Mouse (Mus musculus): ENCODE measurements around the gene Gpsm1. TPM values are rescaled to one million over a fixed set of nuclear protein-coding genes. Genes with fewer than 3 reads are reported as not detected.

The Gpsm1 gene
- 19.9 and 29.3 TPM in 2 replicates for total RNA-seq (2017)

GRCm38 (mm10) chr2:26315072-26315924 lies at the start of gene Gpsm1:
Gene Gpsm1, plus strand, starts transcription at chr2:26315515.
- ATAC-seq (replicated peaks in 1 of 2; ENCODE audit: insufficient read depth in 1 of 2, low FRiP score in 2 of 2, low TSS enrichment in 1 of 2, low read depth in 1 of 2, poor library complexity in 2 of 2, severe bottlenecking in 2 of 2) = peak; percentile 8 to 44; a peak in 2 of 4 replicates

DNA sequence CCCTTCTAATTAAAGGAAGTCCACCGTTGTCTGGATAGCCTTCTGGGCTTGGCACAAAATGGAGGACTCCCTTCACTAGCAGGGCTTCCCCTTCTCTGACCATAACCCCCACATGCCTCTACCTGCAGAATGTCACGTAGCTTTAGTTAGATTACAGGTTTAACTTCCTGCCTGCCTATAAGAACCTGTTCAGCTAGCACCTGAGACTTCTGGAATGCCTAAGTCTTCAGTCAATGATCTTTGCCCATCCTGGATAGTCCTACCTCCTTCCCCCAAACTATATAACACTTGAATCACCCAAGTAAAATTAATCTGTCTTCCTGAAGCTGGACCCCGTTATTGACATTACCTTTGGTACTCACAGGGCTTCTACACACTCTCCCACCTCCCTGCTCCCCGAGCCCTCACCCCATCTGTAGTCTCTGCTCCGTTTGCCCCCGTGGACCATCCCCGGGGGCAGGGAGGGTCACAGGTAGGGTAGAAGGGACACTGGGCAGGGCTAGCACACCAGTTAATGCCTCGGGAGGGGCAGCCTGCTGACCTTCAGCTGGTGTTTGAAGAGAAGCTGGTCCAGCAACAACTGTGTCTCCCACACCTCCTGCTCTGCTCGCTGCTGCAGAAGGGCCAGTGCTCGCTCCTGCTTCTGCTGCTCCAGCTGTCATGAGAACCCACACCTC lies 49.1 kb upstream of the Gpsm1 start:
- no peak for ATAC-seq (replicated peaks in 1 of 2; ENCODE audit: insufficient read depth in 1 of 2, low FRiP score in 2 of 2, low TSS enrichment in 1 of 2, low read depth in 1 of 2, poor library complexity in 2 of 2, severe bottlenecking in 2 of 2)

DNA sequence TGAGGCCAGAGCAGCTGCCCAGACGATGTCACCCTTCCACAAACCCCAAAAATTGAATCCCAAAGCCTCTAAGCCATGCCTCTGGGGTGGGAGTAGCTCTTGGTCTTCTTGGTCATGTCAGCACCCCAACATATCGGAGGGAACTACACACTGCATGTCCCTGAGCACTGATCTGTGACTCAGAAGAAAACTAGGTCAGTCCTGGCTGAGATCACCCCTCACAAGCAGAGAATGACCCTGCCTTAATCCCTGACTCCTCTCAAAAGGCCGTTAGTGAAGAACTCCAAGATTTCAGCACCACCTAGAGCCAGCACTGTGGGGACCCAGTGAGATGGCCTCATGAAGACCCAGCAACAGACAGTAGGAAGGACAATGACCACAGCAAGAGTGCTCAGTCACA lies 47.1 kb upstream of the Gpsm1 start:
- ATAC-seq (replicated peaks in 1 of 2; ENCODE audit: insufficient read depth in 1 of 2, low FRiP score in 2 of 2, low TSS enrichment in 1 of 2, low read depth in 1 of 2, poor library complexity in 2 of 2, severe bottlenecking in 2 of 2) = no peak

DNA sequence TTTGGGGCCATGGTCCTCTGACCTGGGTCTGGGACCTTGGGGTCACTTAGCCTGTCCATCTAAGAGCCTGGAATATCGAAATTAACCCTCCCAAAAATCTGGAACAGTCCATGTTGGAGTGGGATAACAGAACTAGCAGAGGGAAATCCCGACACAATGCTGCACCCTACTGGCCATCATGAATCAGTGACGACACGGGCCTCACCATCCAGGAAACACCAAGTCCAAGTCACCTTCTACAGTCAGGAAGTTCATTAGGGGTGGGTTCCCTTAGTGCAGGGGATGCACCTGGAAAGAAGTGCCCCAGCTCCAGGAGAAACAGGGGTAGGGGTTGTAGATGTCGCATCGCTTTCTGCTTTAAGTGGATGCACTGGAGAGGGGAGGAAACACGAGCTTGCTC lies 41.7 kb upstream of the Gpsm1 start:
- no peak; a peak in 2 of 4 replicates for ATAC-seq (replicated peaks in 1 of 2; ENCODE audit: insufficient read depth in 1 of 2, low FRiP score in 2 of 2, low TSS enrichment in 1 of 2, low read depth in 1 of 2, poor library complexity in 2 of 2, severe bottlenecking in 2 of 2)

DNA sequence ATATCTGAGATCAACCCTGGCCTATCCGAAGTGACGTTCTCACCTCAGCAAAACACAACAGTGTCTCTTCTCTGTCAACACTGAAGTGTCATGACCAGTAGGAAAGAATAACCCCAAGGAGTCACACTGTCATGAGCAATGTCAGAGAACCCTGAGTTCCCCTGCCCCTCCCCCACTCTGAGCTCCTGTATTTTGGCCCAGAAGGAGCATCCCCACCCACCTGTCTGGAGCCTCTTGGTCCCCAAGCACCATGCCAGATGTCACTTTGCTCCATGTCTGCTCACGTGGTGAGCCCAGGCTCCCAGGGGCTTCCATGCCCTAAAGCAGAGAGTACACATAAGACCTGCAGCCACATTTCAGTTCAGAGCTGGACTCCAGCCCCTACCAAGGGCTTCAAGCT lies 35.6 kb upstream of the Gpsm1 start:
- ATAC-seq (replicated peaks in 1 of 2; ENCODE audit: insufficient read depth in 1 of 2, low FRiP score in 2 of 2, low TSS enrichment in 1 of 2, low read depth in 1 of 2, poor library complexity in 2 of 2, severe bottlenecking in 2 of 2) = no peak

GRCm38 (mm10) chr2:26280594-26280993 lies 34.7 kb upstream of the Gpsm1 start:
- no peak for ATAC-seq (replicated peaks in 1 of 2; ENCODE audit: insufficient read depth in 1 of 2, low FRiP score in 2 of 2, low TSS enrichment in 1 of 2, low read depth in 1 of 2, poor library complexity in 2 of 2, severe bottlenecking in 2 of 2)

GRCm38 (mm10) chr2:26285804-26286203 lies 29.5 kb upstream of the Gpsm1 start:
- ATAC-seq (replicated peaks in 1 of 2; ENCODE audit: insufficient read depth in 1 of 2, low FRiP score in 2 of 2, low TSS enrichment in 1 of 2, low read depth in 1 of 2, poor library complexity in 2 of 2, severe bottlenecking in 2 of 2) = no peak

DNA sequence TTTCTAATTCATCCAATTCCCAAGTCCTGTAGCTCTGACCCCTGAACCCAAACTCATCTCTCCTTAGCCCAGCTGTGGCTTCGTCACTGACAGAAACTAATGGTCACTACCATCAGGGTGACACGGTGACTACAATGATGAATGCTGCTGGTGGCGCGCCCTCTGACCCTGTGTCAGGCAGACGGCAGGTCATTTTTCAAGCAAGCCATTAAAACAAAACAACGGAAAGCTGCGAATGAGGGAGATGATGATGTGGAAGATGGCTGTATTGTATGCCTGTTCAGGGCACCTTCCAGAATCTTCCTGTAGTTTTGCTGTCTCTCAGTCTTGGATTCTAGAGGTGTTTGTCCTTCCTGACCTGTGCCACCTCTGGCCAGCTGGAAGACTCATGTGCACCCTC lies 28.9 kb upstream of the Gpsm1 start:
- no peak for ATAC-seq (replicated peaks in 1 of 2; ENCODE audit: insufficient read depth in 1 of 2, low FRiP score in 2 of 2, low TSS enrichment in 1 of 2, low read depth in 1 of 2, poor library complexity in 2 of 2, severe bottlenecking in 2 of 2)

- no peak for ATAC-seq (replicated peaks in 1 of 2; ENCODE audit: insufficient read depth in 1 of 2, low FRiP score in 2 of 2, low TSS enrichment in 1 of 2, low read depth in 1 of 2, poor library complexity in 2 of 2, severe bottlenecking in 2 of 2)
Observed at GRCm38 (mm10) chr2:26290133-26290532, 25.2 kb upstream of the Gpsm1 start.

- no peak for ATAC-seq (replicated peaks in 1 of 2; ENCODE audit: insufficient read depth in 1 of 2, low FRiP score in 2 of 2, low TSS enrichment in 1 of 2, low read depth in 1 of 2, poor library complexity in 2 of 2, severe bottlenecking in 2 of 2)
Observed at GRCm38 (mm10) chr2:26294457-26294856, 20.9 kb upstream of the Gpsm1 start, which contains the start of gene Ccdc187. Gene Ccdc187, minus strand, starts transcription at chr2:26294557.

DNA sequence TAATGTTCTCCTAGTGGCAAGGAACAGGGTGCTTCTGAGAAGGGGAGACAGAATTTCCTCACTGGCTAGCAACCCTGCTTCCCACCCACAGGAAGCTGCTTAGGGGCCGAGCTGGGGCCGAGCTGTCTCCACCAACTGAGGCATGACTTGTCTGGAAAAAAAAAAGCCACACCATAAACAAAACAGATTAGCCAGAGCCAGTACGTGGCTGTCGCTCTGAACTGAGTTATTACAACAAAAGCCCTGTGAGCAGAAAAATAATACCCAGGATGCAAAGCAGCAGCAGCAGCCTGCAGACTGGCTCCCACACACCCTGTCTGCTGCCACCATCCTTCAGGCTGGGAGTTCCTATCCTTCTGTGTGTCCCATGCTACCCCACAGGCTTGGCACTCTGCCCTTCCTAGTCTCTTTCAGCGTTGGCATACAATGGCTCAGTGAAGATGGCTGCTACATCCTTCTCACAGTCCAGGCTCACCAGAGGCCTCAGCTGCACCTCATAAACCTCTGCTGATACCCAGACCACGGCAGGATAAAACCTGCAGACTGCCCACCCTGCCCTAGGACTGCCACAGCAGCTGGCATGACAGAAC lies 18.6 kb upstream of the Gpsm1 start:
- ATAC-seq (replicated peaks in 1 of 2; ENCODE audit: insufficient read depth in 1 of 2, low FRiP score in 2 of 2, low TSS enrichment in 1 of 2, low read depth in 1 of 2, poor library complexity in 2 of 2, severe bottlenecking in 2 of 2) = 0 out of 4 replicates have a peak, but pooled peaks of 1 of the 2 experiments have one; percentile 5

DNA sequence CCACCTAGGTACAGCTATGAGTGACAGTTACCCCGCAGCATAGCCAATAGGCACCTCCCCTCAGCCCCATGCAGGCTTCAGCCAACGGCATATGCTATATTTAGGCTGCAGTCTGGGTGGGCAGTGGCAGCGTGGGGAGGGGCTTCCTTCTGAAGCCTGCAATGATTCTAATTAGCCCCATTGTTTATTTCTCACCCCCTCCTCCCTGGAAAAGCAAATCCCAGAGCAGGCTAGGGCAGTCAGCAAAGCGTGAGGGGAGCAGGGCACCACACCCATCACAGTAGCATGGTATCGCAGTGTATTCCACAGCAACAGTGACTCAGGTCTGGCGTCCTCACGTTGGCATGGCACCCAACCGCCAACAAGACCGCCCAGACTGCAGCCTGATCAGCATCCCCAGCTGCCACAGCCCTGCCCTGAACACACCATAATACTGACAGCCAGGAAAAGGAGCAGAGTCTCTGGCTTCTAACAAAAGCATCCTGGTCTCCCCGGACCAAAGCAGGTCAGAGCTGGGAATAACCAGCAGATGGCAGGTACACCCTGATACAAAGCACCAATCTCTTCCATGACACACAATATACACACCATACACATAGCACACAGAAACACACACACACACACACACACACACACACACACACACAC lies 17.0 kb upstream of the Gpsm1 start:
- ATAC-seq (replicated peaks in 1 of 2; ENCODE audit: insufficient read depth in 1 of 2, low FRiP score in 2 of 2, low TSS enrichment in 1 of 2, low read depth in 1 of 2, poor library complexity in 2 of 2, severe bottlenecking in 2 of 2) = peak; percentile 90 to 93

GRCm38 (mm10) chr2:26298856-26299230 lies 16.5 kb upstream of the Gpsm1 start:
- ATAC-seq (replicated peaks in 1 of 2; ENCODE audit: insufficient read depth in 1 of 2, low FRiP score in 2 of 2, low TSS enrichment in 1 of 2, low read depth in 1 of 2, poor library complexity in 2 of 2, severe bottlenecking in 2 of 2) = no peak

- ATAC-seq (replicated peaks in 1 of 2; ENCODE audit: insufficient read depth in 1 of 2, low FRiP score in 2 of 2, low TSS enrichment in 1 of 2, low read depth in 1 of 2, poor library complexity in 2 of 2, severe bottlenecking in 2 of 2) = no peak
Observed at GRCm38 (mm10) chr2:26299336-26299735, 16.0 kb upstream of the Gpsm1 start.

DNA sequence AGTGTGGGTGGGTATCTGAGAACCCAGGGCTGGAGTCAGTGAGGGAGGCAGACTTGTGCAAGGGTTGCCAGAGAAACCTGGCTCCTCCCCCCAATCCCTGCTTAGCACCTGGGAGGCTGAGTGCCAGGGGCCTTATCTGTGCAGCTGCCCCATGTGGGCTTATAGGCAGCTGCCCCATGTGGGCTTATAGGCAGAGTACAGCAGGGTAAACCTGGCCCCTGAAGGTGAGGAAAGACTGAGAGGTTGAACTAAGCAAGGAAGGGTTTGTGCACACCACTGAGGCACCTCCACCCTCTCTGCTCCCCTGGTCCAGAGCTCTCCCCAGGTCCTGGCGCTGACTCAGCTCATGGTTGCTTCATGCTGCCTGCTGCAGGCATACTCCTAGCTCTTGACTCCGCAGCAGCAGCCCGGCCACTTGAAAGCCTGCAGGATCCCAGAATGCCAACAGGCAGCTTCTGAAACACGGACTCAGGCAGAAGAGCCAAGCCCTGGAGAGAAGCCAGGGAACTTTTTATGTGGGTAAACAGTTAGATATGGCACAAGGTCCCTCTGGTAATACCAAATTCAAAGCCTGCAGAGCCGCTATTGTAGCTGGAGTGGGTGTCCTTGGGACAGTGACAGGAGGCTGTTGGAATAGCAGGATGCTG lies 15.0 kb upstream of the Gpsm1 start:
- ATAC-seq (replicated peaks in 1 of 2; ENCODE audit: insufficient read depth in 1 of 2, low FRiP score in 2 of 2, low TSS enrichment in 1 of 2, low read depth in 1 of 2, poor library complexity in 2 of 2, severe bottlenecking in 2 of 2) = no peak

DNA sequence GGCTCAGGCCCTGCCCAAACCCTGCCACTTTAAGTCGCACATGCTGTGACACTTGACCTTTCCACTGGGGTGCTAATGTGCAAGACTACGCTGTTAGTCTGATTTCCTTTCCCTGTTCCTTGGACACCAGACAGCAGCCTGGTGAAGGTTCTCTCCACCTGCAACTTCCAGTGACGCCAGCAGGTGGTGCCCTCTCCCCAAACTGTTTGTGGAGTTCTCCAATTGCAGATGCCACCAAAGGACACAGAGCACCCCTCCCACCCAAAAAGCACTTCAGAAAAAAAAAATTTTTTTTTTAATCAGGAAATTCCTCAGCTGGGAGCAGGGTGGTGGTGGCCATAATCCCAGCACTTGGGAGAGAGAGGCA lies 14.5 kb upstream of the Gpsm1 start:
- peak; percentile 50 to 61; a peak in 3 of 4 replicates for ATAC-seq (replicated peaks in 1 of 2; ENCODE audit: insufficient read depth in 1 of 2, low FRiP score in 2 of 2, low TSS enrichment in 1 of 2, low read depth in 1 of 2, poor library complexity in 2 of 2, severe bottlenecking in 2 of 2)

DNA sequence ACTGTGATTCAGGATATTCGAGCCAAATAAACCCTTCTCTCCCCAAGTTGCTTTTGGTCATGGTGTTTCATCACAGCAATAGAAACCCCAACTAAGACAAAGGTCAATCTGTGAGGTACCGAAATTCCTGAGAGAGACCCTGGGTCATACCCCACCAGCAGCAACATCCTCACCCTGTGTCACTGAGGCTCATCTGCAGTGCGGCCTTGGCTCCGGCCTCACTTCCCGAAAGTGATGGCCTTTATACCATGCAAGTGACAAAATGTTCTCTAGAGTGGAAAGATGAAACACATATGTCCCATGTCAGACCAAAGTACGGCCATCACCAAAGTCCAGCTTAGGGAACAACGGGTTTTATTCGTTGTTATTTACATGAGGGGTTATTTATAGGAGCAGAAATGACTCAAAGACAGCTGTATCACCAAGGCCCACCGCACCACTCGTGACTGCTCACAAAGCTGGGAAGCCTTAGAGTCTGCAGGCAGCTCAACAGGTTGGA lies 13.3 kb upstream of the Gpsm1 start:
- ATAC-seq (replicated peaks in 1 of 2; ENCODE audit: insufficient read depth in 1 of 2, low FRiP score in 2 of 2, low TSS enrichment in 1 of 2, low read depth in 1 of 2, poor library complexity in 2 of 2, severe bottlenecking in 2 of 2) = no peak

Measured in hematopoietic stem cell, adult 5-6 weeks (primary cell).